Mouse (Mus musculus) small intestine, adult 2 months (tissue): ENCODE measurements at regions not wholly inside any gene's neighbourhood (a gene's known extent, or its start where the extent isn't known, plus 50 kb on each side); places are given as distances from the start of the nearest gene placed in this dataset.

ENCODE experiments used
- CTCF ChIP-seq: fragments of 200-500 bp; IDR thresholded peaks from 2 replicates; pipeline ENCODE4 v1.5.1; 2012; ENCODE audit warnings: low read depth, mild to moderate bottlenecking, control low read depth, inconsistent platforms, low read length, moderate library complexity, mixed read lengths; ENCODE audit not compliant: insufficient replicate concordance, insufficient read length; ENCODE audit errors: extremely low read depth
- POLR2A ChIP-seq: fragments of 200-500 bp; IDR thresholded peaks from 2 replicates; pipeline ENCODE4 v1.6.1; 2012; ENCODE audit warnings: low read depth, mild to moderate bottlenecking, control low read depth, inconsistent platforms, low read length, moderate library complexity

DNA sequence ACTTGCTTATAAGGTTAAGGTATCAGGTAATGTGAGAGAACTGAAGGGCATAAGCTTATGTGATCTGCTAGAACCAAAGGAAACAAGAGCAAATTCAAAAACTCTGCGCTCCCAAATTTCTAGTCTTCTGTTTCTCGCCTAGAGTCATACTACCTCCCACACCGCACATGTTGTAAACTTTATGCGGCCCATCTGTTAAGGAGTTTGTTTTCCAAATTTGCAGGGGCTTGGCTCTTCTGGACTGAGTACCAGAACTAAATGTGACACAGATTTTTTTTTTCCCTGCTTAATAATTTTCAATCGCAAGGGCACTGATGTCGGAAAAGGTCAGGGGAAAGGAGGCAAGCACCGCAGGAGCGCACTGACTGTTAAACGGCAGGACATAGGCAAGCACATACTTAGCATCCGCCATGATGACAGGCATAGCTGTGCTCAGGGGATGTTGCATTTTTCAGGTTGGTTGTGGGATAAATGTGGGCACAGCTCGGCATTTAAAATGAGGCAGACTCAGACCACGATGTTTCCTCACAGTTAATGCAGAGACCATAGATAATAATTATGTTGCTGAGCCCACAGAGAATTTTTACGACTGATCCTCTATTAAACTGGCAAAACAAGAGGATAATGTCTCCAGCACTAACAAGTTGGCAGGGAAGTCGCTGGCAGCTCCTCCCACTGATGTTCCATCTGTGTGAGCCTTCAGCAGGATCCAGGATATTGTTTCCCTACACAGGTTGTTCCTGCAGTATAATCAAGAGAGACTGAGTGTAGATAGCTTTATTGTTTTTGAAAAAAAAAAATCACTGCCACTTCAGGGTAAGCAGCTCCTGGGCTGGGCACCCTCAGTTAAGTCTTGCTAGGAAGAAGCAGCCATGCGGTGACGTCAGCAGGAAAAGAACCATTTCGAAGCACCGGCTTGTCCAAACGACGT, 428.2 kb upstream of the Atp2b1 start:
- TF ChIP-seq CTCF (no peak), POLR2A (no peak)
